Mouse (Mus musculus): Measurements from ENCODE around the gene Ccnt2.

Gene Ccnt2

DNA sequence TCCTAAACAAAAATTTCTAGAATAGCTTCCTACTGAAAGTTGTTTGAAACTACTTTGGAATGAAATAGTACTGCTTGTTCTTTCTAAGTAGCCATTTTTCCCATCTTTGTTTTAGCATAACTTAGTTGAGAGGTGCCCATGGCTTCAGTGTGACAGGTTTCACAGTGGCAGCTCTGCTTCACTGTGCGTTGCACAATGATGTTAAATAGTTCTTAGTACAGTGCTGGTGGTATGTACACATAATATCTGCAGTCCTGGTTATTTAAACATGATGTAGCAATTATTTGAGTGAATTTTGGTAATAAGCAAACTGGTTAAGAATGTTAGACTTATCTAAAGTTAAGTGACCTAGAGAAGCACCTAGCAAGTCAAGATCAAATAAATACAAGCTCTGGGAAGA, 19.5 kb downstream of the Ccnt2 start:
- no peak for DNase-seq (ENCODE audit: low read depth, low spot score)

DNA sequence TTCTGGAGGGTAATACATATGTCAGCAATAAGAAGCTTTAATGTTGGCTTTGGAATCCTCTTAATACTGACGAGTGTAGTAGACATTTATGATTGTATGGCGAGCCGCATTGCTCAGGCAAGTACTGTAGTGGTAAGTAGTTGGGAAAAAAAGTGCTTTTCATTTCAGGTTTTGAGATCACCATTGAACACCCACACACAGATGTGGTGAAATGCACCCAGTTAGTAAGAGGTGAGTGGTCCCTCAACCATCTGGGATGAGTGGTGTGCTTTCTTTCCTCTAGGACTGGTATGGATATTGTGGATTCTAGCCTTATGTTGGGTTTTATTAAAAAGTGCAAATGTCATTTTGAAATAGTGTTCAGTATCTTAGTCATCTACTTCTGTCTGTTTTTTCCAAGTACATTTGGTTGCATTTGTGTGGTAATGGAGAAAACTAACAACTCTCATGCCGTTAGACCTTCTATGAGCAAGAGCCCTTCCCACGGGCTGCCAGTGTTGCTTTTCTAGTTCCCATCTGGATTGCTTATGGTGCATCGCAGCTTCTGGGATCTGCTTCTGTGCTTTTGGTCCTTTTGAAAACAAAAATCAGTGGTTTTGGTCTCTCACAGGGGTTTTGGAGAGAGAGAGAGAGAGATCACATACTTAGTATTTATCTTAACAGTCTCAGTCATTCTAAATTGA, 21.3 kb downstream of the Ccnt2 start:
- no peak for DNase-seq (ENCODE audit: low read depth, low spot score)

DNA sequence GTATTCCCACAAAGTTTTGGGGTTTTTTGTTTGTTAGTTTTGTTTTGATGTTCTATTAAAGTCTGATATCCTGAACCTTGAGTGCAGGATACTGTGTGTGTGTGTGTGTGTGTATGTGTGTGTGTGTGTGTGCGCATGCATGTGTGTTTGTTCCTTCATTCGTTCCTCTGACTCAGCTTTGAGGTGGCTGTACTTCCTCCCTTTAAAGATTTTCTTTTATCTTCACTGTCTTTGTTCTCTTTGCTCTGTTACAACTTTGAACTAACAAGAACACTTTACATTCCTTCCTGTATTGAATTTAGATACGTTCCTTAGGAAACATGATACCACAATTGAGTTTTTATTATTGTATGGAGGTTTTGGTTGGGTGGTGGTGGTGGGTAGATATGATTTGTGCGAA, 22.4 kb downstream of the Ccnt2 start:
- no peak for DNase-seq (ENCODE audit: low read depth, low spot score)

DNA sequence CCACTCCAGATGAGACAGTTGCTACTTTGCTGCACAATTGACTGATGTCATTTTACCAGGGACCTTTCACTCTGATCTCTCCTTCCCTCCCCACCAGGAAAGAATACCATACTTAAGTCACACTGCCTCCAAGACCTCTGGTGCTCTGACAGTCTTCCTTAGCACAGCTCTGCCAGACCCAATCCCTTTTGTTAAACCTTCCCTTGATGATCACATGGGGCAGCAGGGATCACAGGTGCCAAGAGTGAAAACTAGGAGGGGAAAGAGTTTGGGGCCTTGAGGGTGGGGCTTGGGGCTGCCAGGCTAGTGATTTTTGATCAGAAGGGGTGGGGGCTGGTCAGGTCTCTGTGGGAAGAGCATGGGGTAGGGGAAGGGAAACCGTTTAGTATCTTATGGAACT, 22.8 kb downstream of the Ccnt2 start:
- DNase-seq (ENCODE audit: low read depth, low spot score), result no peak

DNA sequence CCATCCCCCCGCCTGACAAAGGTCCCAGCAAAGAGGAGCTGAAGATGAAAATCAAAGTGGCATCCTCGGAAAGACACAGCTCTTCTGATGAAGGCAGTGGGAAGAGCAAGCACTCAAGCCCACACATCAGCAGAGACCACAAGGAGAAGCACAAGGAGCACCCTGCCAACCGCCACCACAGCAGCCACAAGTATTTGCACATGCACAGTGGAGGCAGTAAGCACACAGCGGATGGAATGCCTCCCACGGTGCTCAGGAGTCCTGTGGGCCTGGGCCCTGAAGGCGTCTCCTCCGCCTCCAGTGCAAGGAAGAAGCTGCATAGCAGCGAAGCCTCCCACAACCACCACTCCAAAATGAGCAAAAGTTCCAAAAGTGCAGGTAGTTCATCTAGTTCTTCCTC, 29.0 kb downstream of the Ccnt2 start:
- no peak for DNase-seq (ENCODE audit: low read depth, low spot score)

DNA sequence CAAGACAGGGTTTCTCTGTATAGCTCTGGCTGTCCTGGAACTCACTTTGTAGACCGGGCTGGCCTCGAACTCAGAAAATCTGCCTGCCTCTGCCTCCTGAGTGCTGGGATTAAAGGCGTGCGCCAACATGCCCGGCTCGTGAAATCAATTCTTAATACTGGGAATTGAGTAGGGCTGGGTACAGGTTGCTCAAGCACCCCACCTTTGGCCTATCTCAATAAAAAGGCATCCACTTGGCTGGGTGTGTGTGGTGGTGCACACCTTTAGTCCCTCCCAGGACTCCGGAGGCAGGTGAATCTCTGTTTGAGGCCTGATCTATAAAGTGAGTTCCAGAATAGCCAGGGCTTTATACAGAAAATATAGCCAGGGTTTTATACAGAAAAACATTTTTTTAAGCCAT, 34.7 kb downstream of the Ccnt2 start:
- no peak for DNase-seq (ENCODE audit: low read depth, low spot score)

DNA sequence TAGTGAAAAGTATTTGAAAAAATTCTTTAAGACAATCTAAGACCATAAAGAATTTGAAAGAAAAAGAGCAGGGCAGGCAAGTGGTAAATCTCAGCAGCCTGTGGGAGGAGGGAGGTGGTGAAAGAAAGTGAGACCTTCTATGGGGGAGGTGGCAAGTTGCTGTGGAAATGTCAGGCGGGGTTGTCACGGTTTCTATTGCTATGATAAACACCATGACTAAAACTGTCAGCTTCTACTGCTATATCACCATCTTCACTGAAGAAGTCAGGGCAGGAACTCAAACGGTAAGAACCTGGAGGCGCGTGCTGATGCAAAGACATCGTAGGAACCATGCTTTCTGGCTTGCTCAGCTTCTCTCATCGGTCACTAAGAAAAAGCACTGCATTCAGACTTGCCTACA, 39.0 kb downstream of the Ccnt2 start:
- DNase-seq (ENCODE audit: low read depth, low spot score), result no peak

DNA sequence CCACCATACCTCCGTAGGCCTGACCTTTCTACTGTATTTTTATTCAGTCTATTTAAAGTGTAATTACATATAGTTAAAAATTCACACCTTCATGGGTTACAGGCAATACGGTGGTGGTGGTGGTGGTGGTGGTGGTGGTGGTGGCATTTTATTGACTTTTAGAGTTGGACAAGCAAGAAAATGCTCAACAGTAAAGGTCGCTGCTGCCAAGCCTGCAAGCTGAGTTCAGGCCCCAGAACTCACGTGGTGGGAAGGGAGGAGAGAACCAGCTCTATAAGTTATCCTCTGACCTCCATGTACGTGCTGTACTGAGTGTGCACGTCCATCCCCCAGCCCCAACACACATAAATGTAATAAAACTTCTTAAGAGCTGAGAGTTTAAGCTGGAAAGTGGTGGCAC, 42.4 kb downstream of the Ccnt2 start:
- no peak for DNase-seq (ENCODE audit: low read depth, low spot score)

DNA sequence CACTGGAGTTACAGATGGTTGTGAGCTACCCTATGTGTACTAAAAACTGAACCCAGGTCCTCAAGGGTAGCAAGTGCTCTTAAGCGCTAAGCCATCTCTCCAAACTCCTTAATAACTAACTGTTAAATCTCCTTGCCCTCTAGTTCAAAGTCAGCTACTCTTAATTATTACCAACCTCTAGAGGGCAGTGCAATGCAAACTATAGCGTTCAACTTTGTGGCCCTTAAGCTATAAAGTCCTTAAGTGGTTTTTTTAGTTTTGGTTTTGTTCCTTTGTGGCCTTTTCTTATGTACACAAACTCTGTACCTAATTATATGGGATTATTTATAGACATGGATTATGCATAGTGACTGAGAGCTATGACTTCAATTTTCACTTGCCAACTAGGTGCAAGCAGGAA, 53.4 kb downstream of the Ccnt2 start:
- peak; percentile 62 for DNase-seq (ENCODE audit: low read depth, low spot score)

DNA sequence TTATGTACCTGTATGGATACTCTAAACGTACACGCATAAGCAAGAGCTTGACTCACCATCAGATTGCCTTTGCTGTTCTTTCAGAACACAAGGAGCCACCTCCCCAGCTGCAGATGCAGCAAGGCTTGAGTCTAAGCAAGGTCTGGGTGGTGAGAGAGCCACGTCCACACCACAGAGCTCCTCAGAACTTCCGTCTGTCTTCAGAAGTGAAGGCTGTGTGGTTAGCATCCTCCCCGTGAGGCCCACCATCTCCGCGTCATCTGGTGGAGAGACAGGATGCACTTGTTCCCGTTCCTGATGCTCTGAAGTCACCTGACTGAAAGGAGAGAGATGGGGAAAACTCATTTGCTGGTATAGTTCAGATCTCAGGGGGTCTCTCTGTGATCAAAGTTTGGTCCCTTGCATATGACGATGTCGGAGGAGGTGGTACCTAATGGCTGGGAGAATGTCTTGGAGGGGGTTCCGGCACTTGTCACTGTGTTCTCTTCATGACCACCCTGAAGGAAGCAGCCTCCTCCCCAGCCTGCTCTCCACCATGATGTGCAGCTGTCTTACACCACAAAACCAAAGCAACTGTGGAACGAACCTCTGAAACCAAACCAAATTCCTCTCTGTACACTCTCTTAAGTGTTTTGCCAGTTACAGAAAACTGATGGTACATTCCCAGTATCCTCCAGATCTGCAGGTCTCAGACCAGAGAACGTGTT, 56.4 kb downstream of the Ccnt2 start:
- DNase-seq (ENCODE audit: low read depth, low spot score), result no peak

DNA sequence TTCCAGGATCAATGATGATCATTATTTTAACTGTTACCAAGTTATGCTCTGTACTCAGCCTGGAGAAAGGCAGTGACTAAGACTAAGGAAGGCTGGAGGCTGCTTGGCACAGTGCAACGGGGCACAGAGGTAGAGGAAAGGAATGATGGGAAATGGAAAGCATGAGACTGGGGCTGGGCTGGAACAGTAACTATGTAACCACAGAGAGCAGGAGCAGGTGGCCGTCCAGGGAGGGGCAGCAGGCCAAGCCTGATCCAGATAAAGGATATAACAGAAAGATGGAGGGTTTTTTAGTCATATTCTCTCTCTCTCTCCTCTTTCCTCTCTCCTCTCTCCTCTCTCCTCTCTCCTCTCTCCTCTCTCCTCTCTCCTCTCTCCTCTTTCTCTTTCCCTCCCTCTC, 59.8 kb downstream of the Ccnt2 start:
- DNase-seq (ENCODE audit: low read depth, low spot score), result no peak

DNA sequence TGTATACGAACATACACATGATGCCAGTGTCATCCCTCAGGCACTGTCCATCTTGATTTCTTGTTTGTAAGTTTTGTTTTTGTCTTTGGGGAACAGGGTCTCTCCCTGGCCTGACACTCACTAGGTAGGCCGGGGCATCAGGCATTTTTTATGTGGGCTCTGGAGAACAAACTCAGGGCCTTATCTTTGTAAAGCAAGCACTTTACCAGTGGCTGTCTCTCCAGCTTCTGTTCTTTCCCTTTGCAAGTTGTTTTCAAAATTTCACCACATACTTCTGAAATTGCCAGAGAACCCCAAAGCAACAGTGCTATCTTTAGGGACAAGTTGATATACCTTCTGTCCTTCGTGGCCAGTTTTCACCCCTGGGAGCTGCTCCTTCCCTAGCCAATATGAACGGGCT, 60.2 kb downstream of the Ccnt2 start:
- DNase-seq (ENCODE audit: low read depth, low spot score), result no peak

DNA sequence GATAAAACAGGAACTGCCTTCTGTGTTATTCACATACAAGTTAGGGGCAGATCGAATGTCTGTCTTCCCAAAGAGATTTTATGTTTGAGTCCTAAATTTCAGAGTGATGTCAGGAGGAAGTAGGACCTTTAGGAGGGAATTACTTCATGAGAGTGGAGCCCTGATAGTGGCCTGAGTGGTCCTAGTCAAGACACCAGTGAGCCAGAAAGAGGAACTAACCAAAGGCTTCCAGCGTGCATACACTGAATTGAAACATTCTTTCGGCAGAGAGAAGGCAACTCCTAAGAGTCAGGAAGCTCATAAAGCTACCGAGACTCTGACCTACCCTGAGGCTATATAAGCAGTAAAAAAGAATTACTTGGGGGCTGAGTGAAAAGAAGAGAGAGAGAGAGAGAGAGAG, 62.7 kb downstream of the Ccnt2 start:
- no peak for DNase-seq (ENCODE audit: low read depth, low spot score)

DNA sequence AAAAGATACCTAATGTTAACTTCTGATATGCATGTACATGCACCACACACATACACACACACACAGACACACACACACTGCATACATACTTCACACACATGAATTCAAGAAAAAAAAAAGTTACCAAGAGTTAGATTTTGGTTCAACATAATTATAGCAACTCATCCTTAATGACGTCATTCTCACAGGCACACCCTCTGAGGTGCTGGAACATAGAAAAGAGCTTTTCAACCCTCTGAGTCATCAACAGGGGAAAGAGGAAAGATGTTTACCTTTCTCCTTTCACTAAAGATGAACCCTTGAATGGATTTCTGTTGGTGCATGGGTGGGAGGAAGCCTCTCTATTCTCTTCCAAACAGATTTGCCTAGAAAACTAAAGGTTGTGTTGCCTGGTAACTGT, 64.6 kb downstream of the Ccnt2 start:
- DNase-seq (ENCODE audit: low read depth, low spot score), result no peak

DNA sequence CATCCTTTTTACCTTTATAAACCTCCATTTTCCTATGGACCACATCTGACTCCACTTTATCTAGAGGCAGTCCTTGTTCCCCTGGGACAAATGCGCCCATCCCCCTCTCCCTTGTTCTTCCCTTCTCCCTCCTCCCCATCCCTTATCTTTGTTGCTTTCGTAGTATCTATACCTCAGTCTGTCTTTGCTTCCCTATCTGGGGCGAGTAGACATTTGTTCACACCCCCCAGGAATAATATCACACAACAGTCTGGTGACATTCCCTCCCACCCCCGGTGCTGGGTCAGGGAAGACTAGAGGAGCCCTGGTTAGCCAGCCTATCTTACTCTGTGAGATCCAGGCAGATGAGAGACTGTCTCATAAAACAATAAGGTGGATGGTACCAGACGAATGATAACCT, 71.5 kb downstream of the Ccnt2 start:
- DNase-seq (ENCODE audit: low read depth, low spot score), result no peak

DNA sequence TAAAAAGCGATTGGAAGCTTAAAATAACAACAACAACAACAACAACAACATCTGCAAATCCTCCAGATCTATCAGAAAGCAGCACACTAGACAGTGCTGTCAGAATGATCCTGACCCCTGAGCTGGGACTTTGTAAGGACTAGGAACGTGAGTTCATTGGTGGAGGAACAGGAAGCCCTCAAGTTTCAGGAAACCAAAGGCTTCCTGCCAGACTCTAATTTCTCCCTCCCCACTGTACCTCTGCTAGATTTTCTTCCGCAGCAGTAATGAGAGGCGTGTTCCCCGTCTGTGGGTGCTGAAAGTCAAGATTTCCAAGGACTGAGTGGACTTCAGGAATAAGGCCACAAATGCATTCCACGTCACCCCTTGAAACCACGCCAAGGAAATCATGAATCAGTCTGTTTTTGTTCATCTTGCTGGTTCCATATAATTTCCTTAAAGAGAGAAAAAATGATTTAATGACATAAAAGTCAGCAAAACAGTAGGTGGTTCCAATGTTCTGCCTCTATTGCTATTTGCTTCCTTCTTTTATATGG, 76.2 kb downstream of the Ccnt2 start:
- DNase-seq (ENCODE audit: low read depth, low spot score), result no peak

DNA sequence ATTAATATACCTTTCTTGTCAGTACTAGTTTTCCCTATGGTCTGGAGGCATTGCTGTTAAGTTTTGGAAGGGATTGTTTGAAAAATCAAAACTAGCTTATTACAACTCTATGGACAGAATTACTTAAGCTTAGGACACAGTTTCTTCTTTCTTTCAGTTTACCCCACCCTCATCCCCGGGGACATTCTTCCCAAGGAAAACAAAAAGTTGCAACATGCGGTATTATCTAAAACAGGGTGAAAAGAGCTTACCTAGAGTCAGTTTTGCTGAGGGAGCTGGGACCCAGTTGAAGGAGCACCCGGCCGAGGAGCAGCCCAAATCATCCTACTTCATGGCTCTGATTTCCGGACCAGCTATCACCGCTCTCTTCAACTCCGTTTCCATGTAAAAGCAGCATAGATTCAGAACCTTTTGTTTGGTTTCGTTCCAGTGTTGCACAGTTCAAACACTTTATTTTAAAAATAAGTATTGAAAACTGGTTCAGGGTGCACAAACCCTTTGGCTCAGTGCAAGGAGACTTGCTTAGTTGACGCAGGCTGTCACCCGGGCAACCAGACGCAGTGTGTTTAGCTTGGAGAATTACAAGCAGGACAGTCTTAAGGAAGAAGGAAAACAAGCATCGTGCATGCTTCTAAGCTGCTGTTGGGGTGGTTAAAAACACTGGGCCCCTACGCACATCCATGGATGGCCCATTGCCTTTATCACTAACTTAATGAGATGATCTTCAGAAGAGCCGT, 80.7 kb downstream of the Ccnt2 start, which contains the start of gene Map3k19:
Map3k19 (minus strand) TSS at position 546 of the 737 bp plus-strand sequence.
- no peak for DNase-seq (ENCODE audit: low read depth, low spot score)
